Mouse (Mus musculus) stomach, postnatal 0 days (tissue): ENCODE measurements around the gene Adcy4.

Experiments used
- CTCF ChIP-seq: IDR thresholded peaks from 2 replicates; pipeline ENCODE4 v1.5.1; 2016; ENCODE audit warnings: antibody characterized with exemption, low read depth, mild to moderate bottlenecking, moderate library complexity
- EP300 ChIP-seq: optimal IDR thresholded peaks from 2 replicates; pipeline ENCODE3; 2016; ENCODE audit warnings: antibody characterized with exemption

- TF ChIP-seq CTCF = peak; percentile 100
- TF ChIP-seq EP300 = no peak
Observed at GRCm38 (mm10) chr14:55822435-55822990, 38.6 kb upstream of the Adcy4 start.
